Mouse (Mus musculus): ENCODE results near the gene Cdyl. TPM values are rescaled to one million over a fixed set of nuclear protein-coding genes. Genes with fewer than 3 reads are reported as not detected.
A peak's percentile ranks its signal among the peaks of the same experiment; 100 is the strongest.

The Cdyl gene
- total RNA-seq, 2 experiments from 2014 or later, result 8.6 to 9.0 TPM

GRCm38 (mm10) chr13:35880555-35881046 lies 221.0 kb downstream of the Cdyl start:
- intact Hi-C loops (cut with DNase I), result no loop called here
- no peak for DNase-seq

DNA sequence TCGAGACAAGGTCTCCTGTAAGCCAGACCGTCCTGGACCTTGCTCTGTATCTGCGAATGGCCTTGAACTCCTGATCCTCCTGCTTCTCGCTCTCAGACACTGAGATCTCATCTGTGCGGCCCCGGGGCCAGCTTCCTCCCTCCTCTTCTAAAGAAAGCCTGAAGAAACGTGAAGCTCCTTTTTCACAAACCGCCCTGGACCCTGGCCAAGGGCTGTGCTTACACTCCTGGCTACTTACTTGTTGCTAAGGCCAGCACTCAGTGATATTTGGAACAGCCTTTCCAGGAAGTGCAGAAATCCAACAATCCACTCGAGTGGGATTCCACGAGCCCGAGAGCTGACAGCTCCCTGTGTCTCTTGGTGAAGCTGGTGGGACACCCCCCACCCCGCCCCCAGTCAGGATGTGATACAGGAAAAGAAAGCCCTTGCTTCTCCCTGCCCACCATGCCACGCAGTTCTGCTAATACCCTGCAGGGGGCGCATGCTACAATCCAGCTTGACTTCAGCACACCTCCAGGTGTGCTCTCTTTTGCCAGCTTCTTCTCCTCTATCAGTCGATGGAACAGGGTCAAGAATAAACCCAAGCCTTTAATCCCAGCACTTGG lies 226.6 kb downstream of the Cdyl start:
- intact Hi-C loops (cut with DNase I), result no loop called here
- DNase-seq, result peak; percentile 56 to 58

DNA sequence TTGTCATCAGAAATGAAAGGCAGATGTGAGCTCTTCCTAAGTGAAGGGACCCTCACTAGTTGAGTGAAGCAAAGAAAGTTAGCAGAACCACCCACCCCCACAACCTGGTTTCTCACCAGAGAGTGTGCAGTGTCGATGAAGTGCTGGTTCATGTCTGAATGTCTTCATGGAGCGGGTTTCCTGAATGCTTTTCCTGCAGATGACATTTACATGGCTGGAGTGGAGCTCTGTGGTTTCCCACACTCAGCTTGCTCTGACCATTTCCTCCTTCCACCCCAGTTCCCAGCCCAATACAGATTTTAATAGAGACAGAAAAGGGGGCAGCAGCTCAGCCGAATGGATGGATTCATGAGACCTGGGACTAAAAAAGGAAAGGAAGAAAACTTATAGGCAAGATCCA lies 233.2 kb downstream of the Cdyl start:
- no peak for DNase-seq
- intact Hi-C loops (cut with DNase I), result no loop called here

- peak; percentile 4 to 17 for DNase-seq
- intact Hi-C loops (cut with DNase I), result no loop called here
Observed at GRCm38 (mm10) chr13:35905378-35905777, 245.7 kb downstream of the Cdyl start.

GRCm38 (mm10) chr13:35905879-35906481 lies 246.3 kb downstream of the Cdyl start, which contains the start of gene Rpp40:
TSS of gene Rpp40 (minus strand) at chr13:35906359.
- peak; percentile 85 to 91 for DNase-seq
- intact Hi-C loops (cut with DNase I), result no loop called here

GRCm38 (mm10) chr13:35911476-35911875 lies 251.8 kb downstream of the Cdyl start:
- no peak for DNase-seq
- intact Hi-C loops (cut with DNase I), result no loop called here

Other genes with a start within 250 kb of the Cdyl start
- gene Rpp40, start 246.5 kb downstream of the Cdyl start, total RNA-seq (2021), result 1 to 10 TPM; 3.5 to 4.7 TPM

Measured in heart, postnatal 14 days (tissue).